Mouse (Mus musculus): ENCODE data around the gene Afap1.

Gene Afap1

GRCm38 (mm10) chr5:35938249-35939223 lies 45.4 kb downstream of the Afap1 start:
- no peak for DNase-seq

- DNase-seq: peak; percentile 42 to 55
These were observed 46.8 kb downstream of the Afap1 start for GRCm38 (mm10) chr5:35939958-35940357.

DNA sequence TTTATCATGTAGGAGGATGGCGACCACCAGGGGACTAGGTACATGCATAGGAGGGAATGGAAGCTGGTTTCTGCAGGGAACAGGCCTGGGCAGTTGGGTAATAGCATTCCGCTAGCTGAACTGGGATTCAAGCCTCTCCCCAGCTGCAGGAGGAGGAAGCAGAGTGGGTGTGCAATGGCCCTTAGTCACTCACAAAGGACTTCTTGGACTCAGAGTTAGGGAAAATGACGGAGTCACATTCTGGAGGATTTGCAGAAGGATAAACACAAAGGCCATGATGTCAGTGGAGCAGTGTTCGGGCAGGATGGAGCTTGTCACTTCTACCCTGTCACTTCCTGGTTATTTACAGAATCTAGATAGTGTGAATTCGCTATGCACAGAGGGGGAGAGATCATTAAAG lies 50.4 kb downstream of the Afap1 start:
- DNase-seq: peak; percentile 28 to 49

DNA sequence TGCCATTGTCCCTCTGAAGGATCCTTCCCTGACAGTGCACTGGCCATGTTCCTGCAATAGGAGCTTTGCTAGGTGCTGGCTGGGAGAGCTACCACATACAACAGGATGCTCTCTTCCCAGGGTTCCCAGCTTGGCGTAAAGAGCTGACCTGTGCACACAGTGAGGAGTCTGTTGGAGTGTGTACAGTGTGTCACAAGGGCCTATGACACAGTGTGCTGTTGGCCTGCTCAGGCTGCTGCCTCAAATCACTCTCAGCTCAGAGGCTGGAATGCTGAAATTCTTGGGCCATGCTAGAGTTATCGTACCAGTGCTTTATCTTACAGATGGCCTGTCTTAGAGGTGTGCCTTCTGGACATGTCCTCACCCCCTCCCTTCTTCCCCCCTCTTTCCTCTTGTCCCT lies 53.7 kb downstream of the Afap1 start:
- no peak for DNase-seq

DNA sequence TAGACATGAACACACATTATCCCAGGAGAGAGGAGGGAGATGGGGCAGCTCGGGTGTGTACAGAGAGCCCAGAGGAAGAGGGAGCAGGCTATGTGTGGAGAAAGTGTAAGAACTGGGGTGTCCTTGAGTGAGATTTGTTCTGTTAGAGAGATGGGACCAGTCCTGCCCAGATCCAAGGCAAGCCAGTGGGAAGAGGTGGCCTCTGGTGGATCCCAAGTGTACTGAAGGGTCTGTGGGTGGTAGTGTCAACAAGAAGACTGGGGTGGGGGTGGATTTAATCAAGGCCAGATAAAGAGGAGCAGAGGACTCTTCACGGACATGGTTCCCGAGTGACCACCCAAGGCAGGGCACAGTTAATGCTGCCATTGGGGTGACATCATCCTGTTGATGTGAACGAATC lies 54.3 kb downstream of the Afap1 start:
- DNase-seq: no peak

DNA sequence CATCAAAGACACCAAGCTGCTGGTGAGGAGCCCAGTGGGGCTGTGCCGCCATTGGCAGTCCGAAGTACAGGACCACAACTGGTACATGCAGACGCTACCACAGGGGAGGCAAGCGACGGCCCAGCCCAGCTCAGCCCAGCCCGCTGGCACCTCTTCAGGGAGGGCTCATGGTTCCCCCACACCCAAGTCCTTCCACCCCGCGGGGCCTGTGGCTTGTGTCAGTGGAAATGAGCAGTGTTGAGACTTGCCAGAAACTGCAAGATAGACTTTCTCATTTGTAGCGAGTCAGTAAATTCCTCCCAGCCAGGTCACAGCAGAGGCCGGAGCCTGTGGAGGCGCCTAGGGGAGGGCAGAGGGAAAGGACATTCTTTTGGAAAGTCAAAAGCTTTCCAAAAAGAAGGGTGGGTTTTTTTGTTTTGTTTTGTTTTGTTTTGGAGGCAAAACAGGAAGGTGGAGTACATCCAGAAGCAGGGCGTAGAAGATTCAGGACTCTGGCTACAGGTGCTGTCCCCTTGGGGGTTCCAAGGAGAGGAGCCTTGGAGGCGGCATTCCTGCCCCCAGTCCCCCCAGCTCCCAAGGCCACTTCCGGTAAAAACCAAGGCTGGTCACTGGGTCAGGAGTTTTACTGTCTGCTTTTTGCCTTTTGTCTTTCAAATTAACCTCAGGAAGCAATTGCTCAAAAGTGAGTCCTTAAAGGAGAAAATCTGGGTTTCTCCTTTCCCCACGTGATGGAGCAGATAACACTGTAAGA lies 55.3 kb downstream of the Afap1 start:
- DNase-seq: peak; percentile 18 to 30

DNA sequence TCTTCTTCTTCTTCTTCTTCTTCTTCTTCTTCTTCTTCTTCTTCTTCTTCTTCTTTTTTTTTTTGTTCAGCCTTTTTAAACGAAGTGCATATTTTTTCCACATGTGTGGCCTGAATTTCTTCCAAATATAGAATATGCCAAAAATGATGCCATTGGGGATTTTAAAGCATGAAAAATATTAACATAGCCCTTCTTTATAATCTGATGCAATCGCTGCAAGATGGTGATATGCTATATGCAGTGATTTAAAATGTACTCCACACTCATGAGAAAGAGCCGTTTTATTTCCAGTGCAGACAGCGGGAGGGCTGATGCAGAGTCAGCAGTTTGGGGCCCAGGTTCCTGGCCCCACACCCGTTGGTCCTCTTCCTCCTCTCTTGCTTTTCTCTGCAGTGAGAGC lies 55.9 kb downstream of the Afap1 start:
- no peak for DNase-seq

DNA sequence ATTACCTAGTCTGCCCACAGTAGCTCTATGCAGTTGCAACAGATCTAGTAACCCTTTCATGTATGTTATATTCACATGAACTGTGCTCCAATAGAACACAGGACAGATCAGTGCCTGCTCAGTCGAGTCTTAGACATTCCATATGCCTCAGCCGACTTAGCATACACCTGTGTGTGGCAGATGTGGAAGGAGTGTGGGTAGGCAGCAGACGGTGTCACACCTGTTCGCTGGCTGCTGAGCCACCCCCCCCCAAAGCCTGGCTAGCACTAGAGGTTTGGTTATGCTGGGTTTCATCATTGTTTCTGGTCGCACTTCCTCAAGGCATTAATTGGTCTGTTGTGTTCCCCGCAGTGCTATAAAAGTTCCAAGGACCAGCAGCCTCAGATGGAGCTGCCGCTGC lies 57.4 kb downstream of the Afap1 start:
- DNase-seq: no peak

DNA sequence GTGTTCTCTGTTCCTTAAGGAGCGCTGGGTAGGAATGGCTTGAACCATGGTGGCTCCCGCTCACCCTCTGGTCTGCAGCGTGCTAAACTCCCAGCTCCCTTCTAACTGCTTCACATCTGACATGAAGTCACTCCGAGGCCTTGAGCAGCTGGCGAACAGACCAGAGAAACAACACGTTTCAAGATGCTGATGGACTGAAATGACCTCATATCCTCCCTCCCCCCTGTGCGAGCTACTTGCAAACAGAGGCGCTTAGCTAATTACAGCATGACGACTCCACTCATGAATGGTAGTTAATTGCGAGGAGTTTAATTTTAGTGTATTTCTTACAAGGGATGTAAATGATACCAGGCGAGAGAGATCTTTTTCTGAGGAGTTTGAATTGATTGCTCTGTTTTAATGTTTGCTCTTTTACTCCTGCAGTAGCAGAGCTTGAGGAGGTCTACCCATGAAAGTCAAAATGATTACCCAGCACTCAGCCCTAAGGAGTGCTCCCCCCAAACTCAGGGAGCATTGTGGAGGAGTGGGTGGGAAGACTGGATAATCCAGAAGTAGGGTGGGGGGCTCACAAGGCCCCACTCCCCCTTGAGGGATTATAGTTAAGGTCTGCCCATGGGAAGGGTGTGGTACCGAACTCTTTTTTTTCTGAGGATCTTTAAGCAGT lies 61.1 kb downstream of the Afap1 start:
- DNase-seq: no peak

- DNase-seq: no peak
These were observed 63.1 kb downstream of the Afap1 start for GRCm38 (mm10) chr5:35956268-35956667.

- no peak for DNase-seq
These were observed 65.6 kb downstream of the Afap1 start for GRCm38 (mm10) chr5:35958681-35959080.

DNA sequence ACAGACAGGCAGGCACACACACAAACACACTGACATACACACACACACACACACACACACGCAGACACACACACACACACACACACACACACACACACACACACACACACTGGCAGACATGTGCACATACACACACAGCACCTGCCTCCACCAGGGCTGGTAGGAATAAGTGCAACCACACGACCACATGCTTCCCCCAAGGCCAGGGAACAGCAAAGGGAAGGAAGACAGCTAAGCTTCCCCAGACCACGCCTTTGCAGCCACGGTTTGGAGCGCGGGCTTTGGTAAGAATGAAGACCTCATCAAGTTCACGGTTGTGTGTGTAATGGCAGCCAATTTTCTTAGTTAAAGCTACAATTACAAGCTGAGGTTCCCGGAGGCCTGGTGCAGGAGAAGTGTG lies 67.0 kb downstream of the Afap1 start:
- no peak for DNase-seq

DNA sequence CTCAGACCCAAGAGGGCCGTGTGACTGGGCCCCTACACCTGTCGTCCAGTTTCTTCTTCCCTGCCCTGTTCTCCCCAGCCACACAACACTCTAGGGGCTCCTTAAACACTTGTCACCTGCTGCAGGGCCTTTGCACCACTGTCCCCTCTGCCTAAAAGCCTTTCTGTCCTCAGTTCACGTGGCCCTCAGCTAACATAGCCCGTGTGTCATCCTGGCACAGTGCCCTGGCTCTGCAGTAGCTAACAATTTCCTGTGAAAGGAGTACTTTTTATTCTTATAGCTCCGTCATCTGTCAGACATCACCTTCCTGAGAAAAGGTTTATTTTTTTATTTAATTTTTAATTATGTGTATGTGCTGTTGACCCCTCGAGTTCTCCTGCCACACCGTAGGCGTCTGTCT lies 68.2 kb downstream of the Afap1 start:
- DNase-seq: no peak

DNA sequence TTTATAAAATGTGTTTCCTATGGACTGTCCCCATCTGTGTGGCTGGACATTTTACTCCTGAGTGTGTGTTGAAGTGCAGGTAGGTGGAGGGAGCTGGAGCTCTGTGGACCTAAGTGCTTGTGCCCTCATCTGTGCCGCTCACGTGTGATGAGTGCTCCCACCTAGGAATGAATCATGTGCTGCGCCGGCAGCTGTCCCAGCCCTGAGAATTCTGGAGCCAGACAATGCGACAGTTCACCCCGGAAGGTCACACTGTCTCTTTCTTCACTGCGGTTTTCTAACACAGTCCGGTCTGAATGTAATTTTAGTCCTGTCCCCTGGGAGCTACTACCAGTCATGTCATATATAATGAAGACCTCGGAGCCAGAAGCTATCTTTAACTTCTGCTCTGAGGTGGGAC lies 70.5 kb downstream of the Afap1 start:
- no peak for DNase-seq

DNA sequence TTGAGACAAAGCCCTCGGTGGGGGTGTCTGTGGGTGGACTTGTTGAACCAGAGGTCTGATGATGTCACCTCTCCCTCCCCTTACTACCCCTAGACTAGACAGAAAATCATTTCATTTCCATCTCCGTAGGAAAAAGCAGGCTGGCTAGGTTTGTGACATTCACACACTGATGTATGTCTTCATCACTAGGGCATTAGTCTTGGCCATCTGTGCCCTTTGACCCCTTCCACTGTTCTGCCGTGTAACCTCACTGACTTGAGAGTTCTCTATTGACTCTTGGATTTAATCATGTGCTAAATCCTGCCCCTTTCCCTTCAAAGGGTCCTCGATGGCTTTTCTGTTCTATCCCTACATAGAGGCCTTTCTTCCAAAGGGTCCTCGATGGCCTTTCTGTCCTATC lies 71.9 kb downstream of the Afap1 start:
- no peak for DNase-seq

GRCm38 (mm10) chr5:35969857-35970256 lies 76.7 kb downstream of the Afap1 start:
- no peak for DNase-seq

DNA sequence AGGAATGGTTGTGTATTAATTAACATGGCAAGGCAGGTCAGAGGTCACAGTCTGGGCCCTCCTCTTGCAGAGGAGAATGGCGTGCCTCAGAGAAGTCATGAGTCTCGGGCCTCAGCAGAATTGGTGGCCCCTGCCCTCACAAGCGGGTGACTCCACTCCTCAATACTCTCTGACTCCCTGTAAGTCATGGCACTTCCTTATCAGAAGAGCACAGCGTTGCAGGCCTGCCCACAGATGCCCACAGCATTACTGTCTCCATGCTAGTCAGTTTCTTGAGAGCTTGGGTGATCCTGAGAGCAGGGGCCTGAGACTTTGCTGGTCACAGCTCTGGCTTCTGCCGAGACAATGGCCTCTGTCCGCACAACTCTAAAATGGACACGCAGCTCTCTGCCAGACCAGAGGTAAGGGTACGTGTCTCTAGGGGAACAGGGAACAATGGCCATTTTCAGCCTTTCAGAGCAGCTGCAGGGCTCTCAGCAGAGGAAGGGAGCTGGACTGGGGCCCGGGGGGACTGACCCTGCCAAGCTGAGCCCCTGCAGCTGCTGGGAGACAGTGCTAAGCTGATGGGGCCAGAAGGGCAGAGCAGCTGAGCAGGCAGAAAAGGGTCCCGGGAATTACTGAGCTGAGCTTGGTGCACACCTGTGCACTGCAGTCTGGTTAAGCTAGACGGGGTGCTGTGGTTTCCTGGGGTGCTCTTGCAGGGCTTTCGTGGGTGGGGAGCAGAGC lies 77.4 kb downstream of the Afap1 start:
- peak; percentile 23 to 24 for DNase-seq

DNA sequence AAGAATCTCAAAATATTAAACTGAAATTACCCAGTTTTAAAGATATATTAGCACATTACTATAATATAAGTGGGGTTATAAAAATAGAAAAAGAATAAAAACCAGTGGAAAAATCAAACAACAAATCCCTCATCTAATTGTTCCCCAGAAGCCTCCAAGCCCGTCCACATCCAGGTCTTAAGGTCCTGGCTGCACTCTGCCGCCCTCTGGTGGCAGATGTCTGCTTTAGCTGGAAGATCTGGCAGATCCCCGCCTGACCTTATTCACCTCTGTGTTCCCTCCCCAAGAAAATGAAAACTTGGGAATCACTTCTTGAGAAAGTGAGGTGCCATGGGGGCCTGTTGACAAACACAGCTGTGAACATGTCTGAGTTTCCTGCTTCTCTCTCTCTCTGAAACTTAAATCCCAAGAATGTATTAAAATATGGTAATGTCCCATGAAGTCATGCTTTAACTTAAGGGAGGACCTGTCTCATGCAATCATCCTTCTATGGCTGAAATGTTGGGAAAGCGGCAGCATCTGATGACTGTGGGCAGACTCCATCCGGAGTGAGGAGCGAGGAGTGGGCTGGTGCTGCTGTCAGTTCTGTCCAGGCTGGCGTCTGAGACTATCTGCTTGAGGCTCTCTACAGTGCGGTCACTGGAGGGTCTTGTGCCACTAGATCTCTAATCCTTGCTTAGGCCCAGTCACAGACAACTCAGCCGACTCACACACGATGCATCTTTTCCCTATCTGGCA lies 78.9 kb downstream of the Afap1 start:
- DNase-seq: peak; percentile 58 to 70

GRCm38 (mm10) chr5:35972739-35973138 lies 79.6 kb downstream of the Afap1 start:
- DNase-seq: peak; percentile 47 to 73

- DNase-seq: peak; percentile 83 to 88
These were observed 80.7 kb downstream of the Afap1 start for GRCm38 (mm10) chr5:35973800-35974199.

DNA sequence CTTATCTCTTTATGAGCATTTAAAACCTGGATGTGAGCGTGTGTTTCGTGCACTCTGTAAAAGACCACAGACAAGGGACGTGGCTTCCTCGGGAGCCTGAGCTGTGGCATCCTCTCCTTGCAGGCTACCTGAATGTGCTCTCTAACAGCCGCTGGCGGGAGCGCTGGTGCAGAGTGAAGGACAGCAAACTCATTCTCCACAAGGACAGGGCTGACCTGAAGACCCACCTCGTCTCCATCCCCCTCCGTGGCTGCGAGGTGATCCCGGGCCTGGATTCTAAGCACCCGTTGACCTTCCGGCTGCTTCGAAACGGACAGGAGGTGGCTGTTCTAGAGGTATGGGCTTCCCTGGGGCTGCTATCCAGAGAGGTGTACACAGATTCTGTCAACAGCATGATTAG lies 81.1 kb downstream of the Afap1 start:
- DNase-seq: no peak

- peak; percentile 28 to 56 for DNase-seq
These were observed 82.6 kb downstream of the Afap1 start for GRCm38 (mm10) chr5:35975681-35976080.

All from lung, adult 18-20 months (tissue).